Mouse (Mus musculus): ENCODE measurements at regions not wholly inside any gene's neighbourhood (a gene's known extent, or its start where the extent isn't known, plus 50 kb on each side); places are given as distances from the start of the nearest gene placed in this dataset.

GRCm38 (mm10) chr1:75723431-75723830 lies 177.4 kb downstream of the Slc4a3 start:
- no peak overlapping the region for H3K4me2 ChIP-seq (ENCODE audit: low read length)
- H3K36me3 ChIP-seq (ENCODE audit: control insufficient read depth, insufficient read depth, low read length) = no peaks in the 10 kb centered on the region
- H3K4me1 ChIP-seq (ENCODE audit: control insufficient read depth, insufficient read depth, low read length) = peaks cover 5% of the 10 kb centered on the region; the same call in 1 of the 2 replicates
- no peak for DNase-seq (ENCODE audit: low spot score)
- no peak overlapping the region for H3K27ac ChIP-seq (ENCODE audit: low read depth, low read length)
- H3K27me3 ChIP-seq (replicated peaks; ENCODE audit: control insufficient read depth, insufficient read depth, low read length) = no peaks in the 10 kb centered on the region
- no peaks in the 10 kb centered on the region for H3K9me3 ChIP-seq (replicated peaks; ENCODE audit: control insufficient read depth, low read length)
- H3K4me3 ChIP-seq (ENCODE audit: low read depth, low read length) = no peak overlapping the region
- H3K9ac ChIP-seq (ENCODE audit: low read length) = no peak overlapping the region
- no peak for ATAC-seq
- 87% methylated on average over 5 of the region's 5 CpGs for WGBS

- ATAC-seq (peak; percentile 96), DNase-seq (ENCODE audit: low spot score) (peak; percentile 91)
- H3K27ac ChIP-seq (ENCODE audit: low read depth, low read length) = peak overlapping the region; percentile 52; the same call in 1 of the 2 replicates
- H3K9ac ChIP-seq (ENCODE audit: low read length) = no peak overlapping the region
- H3K4me2 ChIP-seq (ENCODE audit: low read length) = no peak overlapping the region
- no peaks in the 10 kb centered on the region for H3K9me3 ChIP-seq (replicated peaks; ENCODE audit: control insufficient read depth, low read length)
- H3K4me1 ChIP-seq (ENCODE audit: control insufficient read depth, insufficient read depth, low read length) = peaks cover 5% of the 10 kb centered on the region; the same call in 1 of the 2 replicates
- no peak overlapping the region for H3K4me3 ChIP-seq (ENCODE audit: low read depth, low read length)
- WGBS = 6% methylated on average over 2 of the region's 2 CpGs
- H3K36me3 ChIP-seq (ENCODE audit: control insufficient read depth, insufficient read depth, low read length) = no peaks in the 10 kb centered on the region
- H3K27me3 ChIP-seq (replicated peaks; ENCODE audit: control insufficient read depth, insufficient read depth, low read length) = no peaks in the 10 kb centered on the region
Measured at GRCm38 (mm10) chr1:75725329-75725728, 179.3 kb downstream of the Slc4a3 start.

GRCm38 (mm10) chr1:75728859-75729258 lies 182.8 kb downstream of the Slc4a3 start:
- no peak overlapping the region for H3K9ac ChIP-seq (ENCODE audit: low read length)
- DNase-seq (ENCODE audit: low spot score) = no peak
- WGBS = 63% methylated on average over 2 of the region's 2 CpGs
- H3K4me2 ChIP-seq (ENCODE audit: low read length) = no peak overlapping the region
- H3K9me3 ChIP-seq (replicated peaks; ENCODE audit: control insufficient read depth, low read length) = no peaks in the 10 kb centered on the region
- H3K4me1 ChIP-seq (ENCODE audit: control insufficient read depth, insufficient read depth, low read length) = peaks cover 4% of the 10 kb centered on the region; the same call in 1 of the 2 replicates
- ATAC-seq = no peak
- no peaks in the 10 kb centered on the region for H3K36me3 ChIP-seq (ENCODE audit: control insufficient read depth, insufficient read depth, low read length)
- H3K27me3 ChIP-seq (replicated peaks; ENCODE audit: control insufficient read depth, insufficient read depth, low read length) = no peaks in the 10 kb centered on the region
- no peak overlapping the region for H3K4me3 ChIP-seq (ENCODE audit: low read depth, low read length)
- H3K27ac ChIP-seq (ENCODE audit: low read depth, low read length) = no peak overlapping the region

GRCm38 (mm10) chr1:75733791-75734190 lies 187.7 kb downstream of the Slc4a3 start:
- H3K27me3 ChIP-seq (replicated peaks; ENCODE audit: control insufficient read depth, insufficient read depth, low read length) = no peaks in the 10 kb centered on the region
- H3K36me3 ChIP-seq (ENCODE audit: control insufficient read depth, insufficient read depth, low read length) = no peaks in the 10 kb centered on the region
- no peak for DNase-seq (ENCODE audit: low spot score)
- no peaks in the 10 kb centered on the region for H3K4me1 ChIP-seq (ENCODE audit: control insufficient read depth, insufficient read depth, low read length)
- H3K4me2 ChIP-seq (ENCODE audit: low read length) = no peak overlapping the region
- no peak overlapping the region for H3K27ac ChIP-seq (ENCODE audit: low read depth, low read length)
- H3K9ac ChIP-seq (ENCODE audit: low read length) = no peak overlapping the region
- H3K9me3 ChIP-seq (replicated peaks; ENCODE audit: control insufficient read depth, low read length) = no peaks in the 10 kb centered on the region
- no peak for ATAC-seq
- WGBS = 63% methylated on average over 4 of the region's 4 CpGs
- no peak overlapping the region for H3K4me3 ChIP-seq (ENCODE audit: low read depth, low read length)

- peak; percentile 48; the same call in 1 of the 2 replicates for ATAC-seq
- H3K4me2 ChIP-seq (ENCODE audit: low read length) = no peak overlapping the region
- no peak overlapping the region for H3K9ac ChIP-seq (ENCODE audit: low read length)
- no peak overlapping the region for H3K27ac ChIP-seq (ENCODE audit: low read depth, low read length)
- WGBS = 24% methylated on average over 5 of the region's 5 CpGs
- H3K36me3 ChIP-seq (ENCODE audit: control insufficient read depth, insufficient read depth, low read length) = no peaks in the 10 kb centered on the region
- DNase-seq (ENCODE audit: low spot score) = peak; percentile 69
- H3K9me3 ChIP-seq (replicated peaks; ENCODE audit: control insufficient read depth, low read length) = no peaks in the 10 kb centered on the region
- H3K4me3 ChIP-seq (ENCODE audit: low read depth, low read length) = no peak overlapping the region
- H3K4me1 ChIP-seq (ENCODE audit: control insufficient read depth, insufficient read depth, low read length) = peaks cover 3% of the 10 kb centered on the region; the same call in 1 of the 2 replicates
- H3K27me3 ChIP-seq (replicated peaks; ENCODE audit: control insufficient read depth, insufficient read depth, low read length) = no peaks in the 10 kb centered on the region
Measured at GRCm38 (mm10) chr1:75738651-75739050, 192.6 kb downstream of the Slc4a3 start.

- no peak overlapping the region for H3K9ac ChIP-seq (ENCODE audit: low read length)
- no peaks in the 10 kb centered on the region for H3K36me3 ChIP-seq (ENCODE audit: control insufficient read depth, insufficient read depth, low read length)
- no peaks in the 10 kb centered on the region for H3K9me3 ChIP-seq (replicated peaks; ENCODE audit: control insufficient read depth, low read length)
- no peak overlapping the region for H3K27ac ChIP-seq (ENCODE audit: low read depth, low read length)
- 0 out of 2 replicates have a peak overlapping the region, but pooled peaks have one; percentile 20 for H3K4me2 ChIP-seq (ENCODE audit: low read length)
- DNase-seq (ENCODE audit: low spot score) (peak; percentile 74), ATAC-seq (peak; percentile 87)
- peaks cover 10% of the 10 kb centered on the region for H3K4me1 ChIP-seq (ENCODE audit: control insufficient read depth, insufficient read depth, low read length)
- 15% methylated on average over 10 of the region's 10 CpGs for WGBS
- no peak overlapping the region for H3K4me3 ChIP-seq (ENCODE audit: low read depth, low read length)
- H3K27me3 ChIP-seq (replicated peaks; ENCODE audit: control insufficient read depth, insufficient read depth, low read length) = no peaks in the 10 kb centered on the region
Measured at GRCm38 (mm10) chr1:75749665-75750221, 203.7 kb downstream of the Slc4a3 start.

GRCm38 (mm10) chr1:75772131-75772530 lies 226.1 kb downstream of the Slc4a3 start:
- WGBS = 27% methylated on average over 5 of the region's 5 CpGs
- ATAC-seq (no peak), DNase-seq (ENCODE audit: low spot score) (no peak)
- H3K9ac ChIP-seq (ENCODE audit: low read length) = no peak overlapping the region
- no peak overlapping the region for H3K4me3 ChIP-seq (ENCODE audit: low read depth, low read length)
- H3K36me3 ChIP-seq (ENCODE audit: control insufficient read depth, insufficient read depth, low read length) = no peaks in the 10 kb centered on the region
- no peaks in the 10 kb centered on the region for H3K4me1 ChIP-seq (ENCODE audit: control insufficient read depth, insufficient read depth, low read length)
- H3K27me3 ChIP-seq (replicated peaks; ENCODE audit: control insufficient read depth, insufficient read depth, low read length) = no peaks in the 10 kb centered on the region
- H3K4me2 ChIP-seq (ENCODE audit: low read length) = no peak overlapping the region
- no peaks in the 10 kb centered on the region for H3K9me3 ChIP-seq (replicated peaks; ENCODE audit: control insufficient read depth, low read length)
- no peak overlapping the region for H3K27ac ChIP-seq (ENCODE audit: low read depth, low read length)

- ATAC-seq = no peak
- no peaks in the 10 kb centered on the region for H3K9me3 ChIP-seq (replicated peaks; ENCODE audit: control insufficient read depth, low read length)
- H3K27me3 ChIP-seq (replicated peaks; ENCODE audit: control insufficient read depth, insufficient read depth, low read length) = no peaks in the 10 kb centered on the region
- no peak overlapping the region for H3K9ac ChIP-seq (ENCODE audit: low read length)
- H3K4me3 ChIP-seq (ENCODE audit: low read depth, low read length) = no peak overlapping the region
- H3K4me2 ChIP-seq (ENCODE audit: low read length) = no peak overlapping the region
- no peaks in the 10 kb centered on the region for H3K4me1 ChIP-seq (ENCODE audit: control insufficient read depth, insufficient read depth, low read length)
- 22% methylated on average over 5 of the region's 5 CpGs for WGBS
- no peak overlapping the region for H3K27ac ChIP-seq (ENCODE audit: low read depth, low read length)
- no peaks in the 10 kb centered on the region for H3K36me3 ChIP-seq (ENCODE audit: control insufficient read depth, insufficient read depth, low read length)
- no peak for DNase-seq (ENCODE audit: low spot score)
Measured at GRCm38 (mm10) chr1:75773014-75773413, 226.9 kb downstream of the Slc4a3 start.

GRCm38 (mm10) chr1:75778889-75779288 lies 232.8 kb downstream of the Slc4a3 start:
- 58% methylated on average over 8 of the region's 8 CpGs for WGBS

More at GRCm38 (mm10) chr1:75778889-75779288, 232.8 kb downstream of the Slc4a3 start:
- Histone ChIP-seq H3K9ac (ENCODE audit: low read length) (no peak overlapping the region), H3K9me3 (replicated peaks; ENCODE audit: control insufficient read depth, low read length) (no peaks in the 10 kb centered on the region), H3K27ac (ENCODE audit: low read depth, low read length) (no peak overlapping the region), H3K4me1 (ENCODE audit: control insufficient read depth, insufficient read depth, low read length) (0 out of 2 replicates have a peak, but pooled peaks cover 3% of the 10 kb centered on the region), H3K4me3 (ENCODE audit: low read depth, low read length) (no peak overlapping the region), H3K27me3 (replicated peaks; ENCODE audit: control insufficient read depth, insufficient read depth, low read length) (no peaks in the 10 kb centered on the region), H3K36me3 (ENCODE audit: control insufficient read depth, insufficient read depth, low read length) (no peaks in the 10 kb centered on the region), H3K4me2 (ENCODE audit: low read length) (no peak overlapping the region)
- ATAC-seq (peak; percentile 37; the same call in 1 of the 2 replicates), DNase-seq (ENCODE audit: low spot score) (peak; percentile 42)
